Mouse (Mus musculus): ENCODE measurements around the gene Kat14. TPM values are rescaled to one million over a fixed set of nuclear protein-coding genes. Genes with fewer than 3 reads are reported as not detected.

Gene Kat14
- total RNA-seq, 1 experiment from 2014 or later = 34.7 TPM

- ATAC-seq (replicated peaks; ENCODE audit: low read depth, poor library complexity, severe bottlenecking) = no peak
Measured at GRCm38 (mm10) chr2:144381293-144381692, 12.5 kb downstream of the Kat14 start.

GRCm38 (mm10) chr2:144381741-144382140 lies 13.0 kb downstream of the Kat14 start:
- ATAC-seq (replicated peaks; ENCODE audit: low read depth, poor library complexity, severe bottlenecking) = no peak

GRCm38 (mm10) chr2:144382624-144383138 lies 13.9 kb downstream of the Kat14 start:
- ATAC-seq (replicated peaks; ENCODE audit: low read depth, poor library complexity, severe bottlenecking) = no peak

GRCm38 (mm10) chr2:144386296-144386695 lies 17.5 kb downstream of the Kat14 start:
- ATAC-seq (replicated peaks; ENCODE audit: low read depth, poor library complexity, severe bottlenecking) = no peak

- ATAC-seq (replicated peaks; ENCODE audit: low read depth, poor library complexity, severe bottlenecking) = no peak
Measured at GRCm38 (mm10) chr2:144388416-144388815, 19.6 kb downstream of the Kat14 start.

GRCm38 (mm10) chr2:144399531-144399930 lies 30.7 kb downstream of the Kat14 start:
- ATAC-seq (replicated peaks; ENCODE audit: low read depth, poor library complexity, severe bottlenecking) = no peak

GRCm38 (mm10) chr2:144400659-144401058 lies 31.9 kb downstream of the Kat14 start:
- no peak for ATAC-seq (replicated peaks; ENCODE audit: low read depth, poor library complexity, severe bottlenecking)

- no peak for ATAC-seq (replicated peaks; ENCODE audit: low read depth, poor library complexity, severe bottlenecking)
Measured at GRCm38 (mm10) chr2:144409037-144409436, 40.3 kb downstream of the Kat14 start.

GRCm38 (mm10) chr2:144410603-144411002 lies 41.8 kb downstream of the Kat14 start:
- no peak for ATAC-seq (replicated peaks; ENCODE audit: low read depth, poor library complexity, severe bottlenecking)

- ATAC-seq (replicated peaks; ENCODE audit: low read depth, poor library complexity, severe bottlenecking) = no peak
Measured at GRCm38 (mm10) chr2:144414646-144415045, 45.9 kb downstream of the Kat14 start.

GRCm38 (mm10) chr2:144416859-144417258 lies 48.1 kb downstream of the Kat14 start:
- no peak for ATAC-seq (replicated peaks; ENCODE audit: low read depth, poor library complexity, severe bottlenecking)

GRCm38 (mm10) chr2:144418062-144418461 lies 49.3 kb downstream of the Kat14 start:
- ATAC-seq (replicated peaks; ENCODE audit: low read depth, poor library complexity, severe bottlenecking) = no peak

- no peak for ATAC-seq (replicated peaks; ENCODE audit: low read depth, poor library complexity, severe bottlenecking)
Measured at GRCm38 (mm10) chr2:144422094-144422675, 53.4 kb downstream of the Kat14 start.

GRCm38 (mm10) chr2:144425761-144426160 lies 57.0 kb downstream of the Kat14 start:
- no peak for ATAC-seq (replicated peaks; ENCODE audit: low read depth, poor library complexity, severe bottlenecking)

- ATAC-seq (replicated peaks; ENCODE audit: low read depth, poor library complexity, severe bottlenecking) = no peak
Measured at GRCm38 (mm10) chr2:144427852-144428251, 59.1 kb downstream of the Kat14 start.

GRCm38 (mm10) chr2:144428659-144429058 lies 59.9 kb downstream of the Kat14 start:
- no peak for ATAC-seq (replicated peaks; ENCODE audit: low read depth, poor library complexity, severe bottlenecking)

GRCm38 (mm10) chr2:144429171-144429570 lies 60.4 kb downstream of the Kat14 start:
- ATAC-seq (replicated peaks; ENCODE audit: low read depth, poor library complexity, severe bottlenecking) = no peak

- no peak for ATAC-seq (replicated peaks; ENCODE audit: low read depth, poor library complexity, severe bottlenecking)
Measured at GRCm38 (mm10) chr2:144431286-144431825, 62.6 kb downstream of the Kat14 start.

GRCm38 (mm10) chr2:144435679-144436078 lies 66.9 kb downstream of the Kat14 start:
- ATAC-seq (replicated peaks; ENCODE audit: low read depth, poor library complexity, severe bottlenecking) = no peak

- ATAC-seq (replicated peaks; ENCODE audit: low read depth, poor library complexity, severe bottlenecking) = no peak
Measured at GRCm38 (mm10) chr2:144438424-144438823, 69.6 kb downstream of the Kat14 start.

- ATAC-seq (replicated peaks; ENCODE audit: low read depth, poor library complexity, severe bottlenecking) = no peak
Measured at GRCm38 (mm10) chr2:144439191-144439700, 70.5 kb downstream of the Kat14 start.

Data from common myeloid progenitor, adult 5-6 weeks (primary cell).